Mouse (Mus musculus) lung, postnatal 0 days (tissue): ENCODE measurements at regions not wholly inside any gene's neighbourhood (a gene's known extent, or its start where the extent isn't known, plus 50 kb on each side); places are given as distances from the start of the nearest gene placed in this dataset.

ENCODE experiments used
- CTCF ChIP-seq: IDR thresholded peaks from 2 replicates; pipeline ENCODE4 v1.5.1; 2016; ENCODE audit warnings: antibody characterized with exemption, mild to moderate bottlenecking
- EP300 ChIP-seq: IDR thresholded peaks from 2 replicates; pipeline ENCODE4 v1.6.1; 2016; ENCODE audit warnings: antibody characterized with exemption, mild to moderate bottlenecking, control low read depth

GRCm38 (mm10) chr10:44696973-44697372 lies 168.7 kb upstream of the Prdm1 start:
- no peak for TF ChIP-seq CTCF
- no peak for TF ChIP-seq EP300
